Mouse (Mus musculus): ENCODE measurements around the gene Guca1a.

Guca1a gene

GRCm38 (mm10) chr17:47409897-47410861 lies 9.8 kb upstream of the Guca1a start:
- peak; percentile 44 to 47 for DNase-seq

DNA sequence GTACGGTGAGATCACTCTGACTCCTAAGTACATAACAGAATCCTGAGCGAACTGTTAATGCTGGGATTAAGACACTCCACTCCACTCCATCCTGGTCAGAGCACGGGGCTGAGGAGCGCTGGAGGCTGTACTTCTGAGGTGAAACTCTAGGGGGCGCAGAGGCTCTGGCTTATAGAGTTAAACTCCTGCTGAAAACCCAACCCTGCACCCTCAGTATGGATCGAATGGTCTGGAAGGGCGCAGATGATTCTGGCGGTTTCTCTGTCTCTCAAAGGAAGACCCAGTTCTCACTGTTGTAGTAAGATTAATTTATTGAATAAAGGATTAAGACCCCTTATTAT lies 8.1 kb upstream of the Guca1a start:
- DNase-seq = peak; percentile 80 to 87

GRCm38 (mm10) chr17:47407717-47408557 lies 7.6 kb upstream of the Guca1a start:
- no peak for DNase-seq

DNA sequence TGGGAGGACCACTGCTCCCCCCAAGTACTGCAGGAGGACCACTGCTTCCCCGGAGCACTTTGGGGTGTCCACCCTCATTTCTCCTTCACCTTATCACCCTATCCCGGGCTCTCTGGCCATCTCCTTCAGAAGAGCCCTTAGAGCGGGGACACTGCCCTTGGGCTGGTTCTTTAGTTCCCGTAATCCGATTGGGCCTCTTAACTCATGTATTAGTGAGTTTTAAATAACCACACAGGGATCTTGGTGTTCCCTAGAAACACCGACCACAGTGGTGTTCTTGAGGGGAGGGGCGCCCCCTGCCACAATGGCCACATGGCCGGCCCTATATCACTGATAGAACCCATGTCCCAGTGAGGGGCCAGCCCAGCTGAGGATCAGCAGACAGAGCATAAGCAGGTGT lies 1.3 kb downstream of the Guca1a start:
- no peak for DNase-seq

- peak; percentile 52 to 57 for DNase-seq
These were observed 4.9 kb downstream of the Guca1a start for GRCm38 (mm10) chr17:47395376-47395913.

DNA sequence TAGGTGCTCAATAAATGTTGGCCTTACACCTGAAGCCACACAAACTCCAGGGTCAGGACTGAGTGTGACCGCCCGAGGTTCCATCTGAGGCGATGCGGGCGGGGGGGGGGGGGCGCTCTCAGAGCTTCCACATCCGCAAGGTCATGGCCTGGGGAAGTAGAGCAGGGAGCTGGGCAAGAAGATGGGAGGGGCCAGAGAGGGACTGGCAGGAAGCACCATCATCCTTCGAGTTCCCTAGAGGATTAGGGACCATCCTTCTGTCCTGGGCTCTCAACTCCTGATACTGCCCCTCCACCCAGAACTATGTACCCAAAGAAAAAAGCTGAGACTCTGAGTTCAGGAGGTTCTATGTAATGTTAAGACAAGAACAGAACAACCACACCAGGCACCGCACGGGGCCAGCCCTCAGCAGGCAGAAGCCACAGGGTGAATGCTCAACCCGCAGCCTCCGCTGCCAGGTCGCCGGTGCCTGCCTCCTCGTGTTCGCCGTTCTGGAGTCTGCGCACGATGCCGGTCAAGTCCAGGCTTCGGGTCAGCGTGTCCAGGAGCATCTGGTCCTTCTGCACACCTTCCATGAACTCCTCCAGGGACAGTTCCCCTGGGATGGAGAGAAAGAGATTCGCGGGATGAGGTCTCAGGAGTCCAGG lies 6.0 kb downstream of the Guca1a start:
- DNase-seq = no peak

GRCm38 (mm10) chr17:47386649-47387048 lies 13.7 kb downstream of the Guca1a start:
- DNase-seq = peak; percentile 70 to 80

DNA sequence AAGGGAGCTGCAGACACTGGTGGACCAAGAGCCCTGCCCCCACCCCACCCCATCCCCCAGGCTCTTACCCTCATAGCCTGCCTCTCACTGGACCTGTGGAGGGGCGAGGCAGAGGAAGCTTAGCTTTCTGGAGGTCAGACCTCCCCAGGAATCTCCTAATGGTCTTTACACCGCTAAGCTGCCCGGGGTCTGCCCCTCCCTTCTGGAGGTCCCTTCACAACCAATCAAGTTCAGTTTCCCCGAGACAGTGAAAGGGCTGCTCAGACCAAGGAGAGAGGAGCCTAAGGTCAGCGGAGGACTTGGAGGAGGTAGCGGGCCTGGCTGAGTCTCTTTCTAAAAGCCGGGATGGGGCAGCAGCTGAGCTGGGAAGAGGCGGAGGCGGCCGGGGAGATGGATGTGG lies 15.2 kb downstream of the Guca1a start, which contains the start of gene Guca1b:
Gene Guca1b, plus strand, starts transcription at position 249 of the 400 bp plus-strand sequence.
- no peak for DNase-seq

- no peak for DNase-seq
These were observed 16.3 kb downstream of the Guca1a start for GRCm38 (mm10) chr17:47384064-47384463.

DNA sequence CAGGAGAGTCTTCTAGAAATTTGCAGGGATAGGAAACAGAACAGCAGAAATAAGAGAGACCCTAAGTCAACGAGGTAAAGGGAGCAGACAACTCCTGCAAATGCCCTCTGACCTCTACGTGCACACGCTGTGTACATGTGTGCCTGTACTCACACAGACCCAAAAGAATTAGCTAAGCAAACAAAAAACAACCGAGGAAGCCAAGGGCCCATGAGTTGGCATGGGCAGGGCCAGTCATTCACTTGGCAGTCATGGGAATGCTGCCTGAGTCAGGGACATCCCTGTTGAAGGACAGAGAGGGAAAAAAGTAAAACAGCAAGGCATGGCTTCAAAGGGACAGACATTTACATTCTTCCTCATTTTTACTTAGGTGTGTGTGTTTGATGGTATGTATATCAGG lies 17.1 kb downstream of the Guca1a start:
- DNase-seq = no peak

DNA sequence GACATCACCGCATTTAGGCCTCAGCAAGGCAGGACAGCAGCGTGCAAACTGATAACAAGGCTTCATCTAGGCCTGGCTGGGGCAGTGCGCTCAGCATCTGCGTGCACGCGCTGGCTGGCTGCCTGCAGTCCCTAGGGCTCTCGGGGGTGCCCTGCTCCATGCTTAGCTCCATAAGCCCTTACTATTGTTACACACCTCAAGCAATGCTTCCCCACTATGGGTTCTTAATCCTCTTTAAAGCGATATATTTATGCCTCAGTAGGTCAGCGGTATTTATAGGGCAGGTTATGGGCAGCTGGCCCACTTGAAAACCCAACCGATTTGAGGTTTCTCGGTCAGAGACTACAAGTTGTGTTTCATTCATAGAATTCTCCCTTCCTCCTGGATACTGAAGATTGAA lies 18.5 kb downstream of the Guca1a start:
- no peak for DNase-seq

DNA sequence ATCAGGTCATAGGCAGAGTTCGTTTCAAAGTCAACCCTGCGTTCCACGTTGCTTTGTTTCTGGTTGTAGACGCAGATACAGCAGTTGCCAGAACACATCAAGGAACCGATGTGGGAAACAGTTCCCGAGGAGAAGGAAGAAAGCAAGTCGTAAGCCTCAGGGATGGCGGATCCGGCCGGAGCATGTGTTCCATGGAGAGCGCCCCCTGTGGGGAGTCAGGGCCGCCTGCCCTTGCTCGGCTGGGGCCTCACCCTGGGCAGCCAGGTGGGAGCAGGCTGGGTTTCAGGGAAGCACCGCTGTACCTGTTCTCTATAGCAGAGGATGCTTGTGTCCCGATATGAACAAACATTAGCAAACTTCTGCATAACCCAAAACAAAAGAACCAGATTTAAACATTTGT lies 22.3 kb downstream of the Guca1a start:
- DNase-seq = no peak

DNA sequence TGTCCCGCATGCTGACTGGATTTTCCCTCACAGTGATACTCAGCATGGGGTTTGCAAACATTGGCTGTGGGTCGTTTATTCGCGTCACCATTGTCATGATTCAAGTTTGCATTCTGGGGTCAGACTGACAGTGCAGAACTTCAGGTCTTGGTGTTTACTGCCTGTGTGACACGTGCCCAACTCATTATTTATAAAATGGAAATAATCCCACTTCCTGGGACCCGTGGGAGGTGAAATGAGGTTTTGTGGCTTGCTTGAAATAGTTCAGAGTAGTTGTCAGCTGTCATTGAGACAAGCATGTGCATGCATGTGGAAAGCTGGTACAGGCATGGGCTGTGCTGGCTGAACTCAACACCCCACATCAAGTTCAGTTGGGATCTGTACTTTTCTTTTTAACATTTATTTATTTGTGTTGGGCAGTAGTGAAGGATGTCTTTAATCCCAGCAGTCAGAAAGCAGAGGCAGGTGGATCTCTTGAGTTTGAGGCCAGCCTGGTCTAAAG lies 23.6 kb downstream of the Guca1a start:
- DNase-seq = no peak

GRCm38 (mm10) chr17:47373991-47374390 lies 26.4 kb downstream of the Guca1a start:
- no peak for DNase-seq

GRCm38 (mm10) chr17:47371451-47371850 lies 28.9 kb downstream of the Guca1a start:
- DNase-seq = peak; percentile 80 to 84

DNA sequence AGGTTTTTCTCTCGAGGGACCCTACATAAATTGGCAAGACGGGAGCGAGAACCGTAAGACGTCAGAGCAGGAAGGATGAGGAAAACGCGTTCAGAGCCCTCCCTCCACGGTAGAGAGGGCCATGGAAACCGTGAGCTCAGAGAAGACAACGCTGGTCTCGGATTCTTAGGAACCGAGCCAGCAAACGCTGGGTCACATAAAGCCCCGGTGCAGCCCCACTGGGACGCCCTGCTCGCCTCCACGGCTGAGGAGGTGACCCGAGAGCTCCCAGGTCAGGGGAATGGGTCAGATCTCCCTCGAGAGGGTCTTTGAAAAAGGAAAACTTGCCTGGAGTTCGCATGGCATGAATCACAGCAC lies 31.3 kb downstream of the Guca1a start:
- no peak for DNase-seq

DNA sequence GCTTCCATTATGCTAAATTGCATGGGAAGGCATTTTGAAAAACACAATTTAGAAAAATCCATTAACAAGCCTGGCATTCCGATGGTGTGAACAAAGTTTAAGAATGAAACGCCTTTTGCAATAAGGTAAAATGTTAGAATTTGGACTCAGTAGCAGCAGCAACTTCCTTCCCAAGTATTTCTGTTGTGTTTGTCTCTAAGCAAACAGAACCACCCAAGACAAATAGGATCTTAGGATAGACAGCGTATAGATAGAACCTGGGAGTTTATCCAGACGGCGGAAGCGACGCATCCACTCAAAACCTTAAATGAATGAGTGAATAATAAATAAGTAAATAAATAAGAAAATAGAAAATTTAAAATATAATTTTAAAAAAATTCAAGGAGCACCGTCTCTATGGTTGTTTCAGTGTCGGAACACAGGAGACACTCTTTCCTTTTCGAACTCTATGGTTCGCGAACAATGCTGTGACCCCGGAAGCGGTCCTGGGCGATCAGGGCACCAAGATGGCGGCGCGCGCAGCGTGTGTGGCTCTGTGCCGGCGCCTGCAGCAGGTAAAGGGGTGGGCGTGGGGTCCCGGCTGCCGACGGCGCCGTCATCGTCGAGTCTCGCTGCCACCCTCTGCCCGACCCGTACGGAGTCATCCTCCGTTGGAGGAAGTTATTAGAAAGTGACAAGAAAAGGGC lies 31.8 kb downstream of the Guca1a start, which contains the start of gene Mrps10:
Gene Mrps10, plus strand, starts transcription at position 487 of the 686 bp plus-strand sequence.
- DNase-seq = peak; percentile 95

GRCm38 (mm10) chr17:47361343-47361742 lies 39.0 kb downstream of the Guca1a start:
- no peak for DNase-seq

DNA sequence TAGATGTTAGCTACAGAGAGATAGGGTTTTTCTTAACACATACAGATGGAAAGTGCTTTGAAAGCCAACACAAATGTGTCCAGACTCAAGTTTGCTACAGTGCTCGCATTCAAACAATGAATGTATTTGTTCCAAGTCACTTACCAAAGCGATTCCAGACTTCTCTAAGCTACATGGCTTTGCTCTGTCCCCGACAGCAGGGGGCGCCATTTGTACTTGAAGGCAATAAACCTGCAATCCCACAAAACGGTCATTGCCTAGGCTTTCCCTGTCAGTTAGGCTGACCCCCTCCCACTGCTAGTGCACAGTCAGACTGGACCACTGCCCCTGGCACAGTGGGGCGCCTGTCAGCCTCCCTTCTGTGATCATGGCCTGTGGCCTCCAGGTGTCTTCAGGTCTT lies 40.4 kb downstream of the Guca1a start:
- DNase-seq = peak; percentile 65 to 67

- no peak for DNase-seq
These were observed 50.6 kb downstream of the Guca1a start for GRCm38 (mm10) chr17:47349721-47350319.

Data from cerebellum, postnatal 10 days (tissue).